Mouse (Mus musculus) gastrocnemius, postnatal 14 days (tissue): ENCODE measurements around the gene Ttll13. TPM values are rescaled to one million over a fixed set of nuclear protein-coding genes. Genes with fewer than 3 reads are reported as not detected.

Experiments used
- DNase-seq: peaks from one replicate; pipeline ENCODE4 v3.0.0; 2021; ENCODE audit warnings: mixed read lengths
- intact Hi-C: fragments of 180-260 bp; cut with DNase I; formaldehyde crosslinking; loops from one replicate; pipeline ENCODE4 v1.15.1; 2025; ENCODE audit warnings: low total_unique reads
- total RNA-seq, 2 experiments: library from RNA; stranded (reverse); gene quantifications; 2 replicates each; pipeline ENCODE4 v1.2.3; 2021

Ttll13 gene
- total RNA-seq, 2 experiments from 2014 or later = 0.20 to 0.33 TPM

DNA sequence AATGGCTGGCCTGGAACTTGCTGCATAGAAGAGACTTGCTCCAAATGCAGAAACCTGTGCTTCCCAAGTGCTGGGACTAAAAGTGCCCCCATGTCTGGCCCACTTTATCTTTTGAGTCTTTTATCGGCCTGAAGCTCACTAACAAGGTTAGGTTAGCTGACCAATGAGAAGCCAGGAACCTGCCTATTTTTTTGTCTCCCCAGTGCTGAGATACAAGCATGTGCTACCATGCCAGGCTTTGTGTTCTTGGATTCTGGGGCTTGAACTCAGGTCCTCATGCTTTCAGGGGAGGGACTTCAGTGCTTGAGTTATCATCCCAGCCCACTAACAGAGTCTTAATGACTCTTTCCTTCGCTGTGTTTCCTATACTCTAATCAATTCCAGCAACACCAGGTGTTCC, 11.5 kb downstream of the Ttll13 start:
- intact Hi-C loops = no loop called here

DNA sequence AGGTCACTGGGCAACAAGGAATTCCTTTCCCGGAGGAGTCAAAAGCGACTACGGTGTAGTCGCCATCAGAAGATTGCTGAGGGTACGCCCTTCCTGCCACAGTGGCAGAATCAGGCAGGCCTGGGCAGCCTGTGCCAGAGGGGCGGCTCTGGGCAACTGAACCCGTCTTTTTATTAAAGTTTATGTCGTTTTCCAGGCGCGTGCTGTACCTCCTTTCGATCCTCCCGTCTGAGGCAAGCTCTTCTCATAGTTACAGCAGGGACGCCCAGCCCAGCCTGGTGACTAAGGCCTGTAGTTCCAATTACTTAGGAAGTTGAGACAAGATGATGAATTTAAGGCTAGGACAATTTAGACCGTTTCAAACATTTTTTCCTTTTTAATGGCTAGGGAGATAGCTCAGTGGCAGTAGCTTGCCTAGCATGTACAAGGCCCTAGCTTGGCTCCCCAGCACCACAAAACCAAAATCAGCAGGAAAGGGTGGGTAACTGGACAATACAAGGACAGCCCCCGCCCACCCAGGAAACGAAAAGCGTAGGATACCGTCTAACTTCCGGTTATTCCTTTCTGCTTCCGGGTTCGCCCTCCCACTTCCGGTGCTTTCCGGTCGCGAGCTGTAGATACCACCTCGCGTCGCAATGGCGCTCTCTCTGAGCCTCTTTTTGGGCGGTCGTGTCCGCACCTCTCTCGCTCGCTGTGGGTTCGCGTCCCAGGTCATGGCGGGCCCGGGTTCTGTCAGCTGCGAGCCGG, 14.6 kb downstream of the Ttll13 start, which contains the start of gene Ngrn:
Gene Ngrn (plus strand): TSS at position 591 of the 747 bp plus-strand sequence.
- DNase-seq = peak; percentile 89
- intact Hi-C loops = no loop called here

More for the DNA sequence above, 11.5 kb downstream of the Ttll13 start:
- no peak for DNase-seq

DNA sequence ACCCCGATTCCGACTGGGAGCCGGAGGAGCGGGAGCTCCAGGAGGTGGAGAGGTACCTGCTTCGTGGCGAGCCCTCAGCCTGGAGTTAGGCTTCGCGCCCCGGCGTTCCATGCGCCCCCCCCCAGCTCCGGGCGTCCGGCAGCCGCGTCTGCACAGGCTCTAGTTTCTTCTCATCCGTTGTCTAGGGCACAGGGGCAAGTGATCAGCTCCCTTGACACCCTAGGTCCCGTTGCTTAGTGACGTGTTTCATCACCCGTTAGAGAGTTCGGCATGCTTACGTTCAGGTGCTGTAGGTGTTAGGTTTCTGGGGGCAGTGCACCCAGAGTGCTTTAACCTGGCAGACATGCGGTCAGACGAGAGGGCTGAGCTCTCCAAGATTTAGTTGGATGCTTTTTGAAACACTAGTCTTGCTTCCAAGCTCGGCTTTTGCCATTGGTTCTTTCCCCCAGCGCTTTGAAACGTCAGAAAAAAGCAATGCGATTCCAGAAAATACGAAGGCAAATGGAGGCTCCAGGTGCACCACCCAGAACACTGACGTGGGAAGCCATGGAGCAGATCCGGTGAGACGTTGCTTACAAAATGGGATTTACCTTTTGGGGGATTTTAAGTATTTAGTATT, 15.3 kb downstream of the Ttll13 start:
- DNase-seq = no peak
- intact Hi-C loops = no loop called here

DNA sequence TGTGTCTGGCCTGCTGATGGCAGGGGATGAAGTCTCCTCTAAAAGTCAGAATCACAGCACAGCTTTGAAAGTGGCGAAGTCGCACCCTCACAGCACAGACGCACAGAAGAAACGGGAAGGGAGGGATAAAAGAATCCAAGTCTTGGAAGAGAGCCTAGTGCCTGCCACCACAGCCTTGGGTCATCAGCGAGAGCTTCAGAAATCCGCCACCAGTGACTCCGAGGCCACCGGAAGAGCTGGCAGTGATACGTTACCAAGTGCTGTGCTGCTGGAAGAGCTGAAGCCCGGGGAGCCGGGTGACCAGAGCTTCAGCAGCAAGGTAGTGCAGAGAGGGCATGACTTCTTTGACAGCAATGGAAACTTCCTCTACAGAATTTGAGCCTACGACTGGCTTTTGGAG, 18.4 kb downstream of the Ttll13 start:
- intact Hi-C loops = no loop called here
- no peak for DNase-seq

DNA sequence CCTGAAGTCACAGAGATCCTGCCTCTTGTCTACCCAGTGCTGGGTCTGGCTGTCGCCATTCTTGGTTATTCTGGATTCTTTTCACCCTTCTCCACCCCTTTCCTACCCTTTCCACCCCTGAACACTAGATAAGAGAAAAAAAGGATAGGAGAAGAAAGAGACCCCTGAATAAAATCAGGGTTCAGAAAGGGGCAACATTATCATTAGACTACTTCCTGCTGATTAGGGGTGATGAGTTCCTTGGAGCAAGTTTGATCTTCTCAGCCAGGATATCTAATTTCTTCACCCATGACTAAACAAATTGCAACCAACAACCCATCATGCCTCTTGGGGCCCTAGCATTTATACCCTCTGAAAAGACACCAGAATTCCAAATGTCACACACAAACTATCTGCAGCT, 21.6 kb downstream of the Ttll13 start:
- intact Hi-C loops = no loop called here
- DNase-seq = no peak

DNA sequence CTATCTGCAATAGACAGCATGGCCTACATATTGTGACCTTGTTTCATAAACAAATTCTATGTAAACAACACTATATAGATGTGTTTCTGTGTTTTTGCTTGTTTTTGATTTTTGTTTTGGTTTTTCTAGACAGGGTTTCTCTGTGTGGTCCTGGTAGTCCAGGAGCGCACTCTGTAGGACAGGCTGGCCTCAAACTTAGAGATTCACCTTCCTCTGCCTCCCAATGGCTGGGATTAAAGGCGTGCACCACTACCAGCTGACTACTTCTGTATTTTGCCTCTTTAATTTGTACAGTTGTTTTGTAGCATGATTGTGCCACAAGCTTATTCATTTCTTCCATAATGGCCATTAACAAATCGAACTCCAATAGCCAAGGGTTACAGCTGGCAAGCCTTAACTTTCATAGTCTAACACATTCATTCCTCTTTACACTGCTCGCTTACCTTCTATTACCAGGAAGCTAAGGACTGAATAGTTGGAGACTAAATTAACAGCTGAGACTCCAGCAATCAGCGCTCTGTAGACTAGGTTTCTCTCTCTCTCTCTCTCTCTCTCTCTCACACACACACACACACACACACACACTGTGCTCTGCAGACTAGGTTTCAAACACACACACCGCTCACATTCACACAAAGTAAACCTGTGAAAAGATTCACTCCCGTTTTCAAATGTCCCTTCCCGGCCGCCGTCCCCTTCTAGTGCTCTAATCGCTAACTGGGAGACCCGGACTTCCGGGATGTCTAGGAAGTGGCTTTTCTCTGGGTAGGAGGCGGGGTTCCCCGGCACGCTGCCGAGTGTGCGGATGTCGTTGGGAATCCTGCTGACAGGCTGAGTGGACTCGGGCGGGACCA, 22.9 kb downstream of the Ttll13 start, which contains the start of gene Vps33b:
Gene Vps33b (plus strand): TSS at position 753 of the 854 bp plus-strand sequence.
- intact Hi-C loops = no loop called here
- DNase-seq = peak; percentile 96

DNA sequence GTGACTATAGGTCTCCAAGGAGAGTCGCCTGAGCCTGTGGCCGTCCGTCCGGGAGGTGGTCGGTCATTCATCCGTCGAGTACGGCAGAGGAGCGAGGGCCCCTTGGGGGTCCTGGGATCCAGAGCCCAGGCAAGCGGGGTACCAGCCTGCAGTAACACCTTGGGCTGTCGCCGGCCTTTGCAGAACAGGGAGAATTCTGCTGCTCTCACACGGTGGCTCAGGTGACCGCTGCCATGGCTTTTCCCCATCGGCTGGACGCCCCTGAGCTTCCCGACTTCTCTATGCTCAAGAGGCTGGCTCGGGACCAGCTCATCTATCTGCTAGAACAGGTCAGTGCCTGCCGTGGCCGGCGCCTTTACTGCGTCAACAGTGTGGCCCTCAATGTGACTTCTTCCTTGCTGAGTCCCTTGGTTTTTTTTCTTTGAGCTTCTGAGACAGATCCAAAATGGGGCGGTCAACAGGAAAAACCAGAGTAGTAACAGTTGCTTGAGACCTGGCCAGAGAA, 23.6 kb downstream of the Ttll13 start:
- peak; percentile 23 for DNase-seq
- intact Hi-C loops = no loop called here

DNA sequence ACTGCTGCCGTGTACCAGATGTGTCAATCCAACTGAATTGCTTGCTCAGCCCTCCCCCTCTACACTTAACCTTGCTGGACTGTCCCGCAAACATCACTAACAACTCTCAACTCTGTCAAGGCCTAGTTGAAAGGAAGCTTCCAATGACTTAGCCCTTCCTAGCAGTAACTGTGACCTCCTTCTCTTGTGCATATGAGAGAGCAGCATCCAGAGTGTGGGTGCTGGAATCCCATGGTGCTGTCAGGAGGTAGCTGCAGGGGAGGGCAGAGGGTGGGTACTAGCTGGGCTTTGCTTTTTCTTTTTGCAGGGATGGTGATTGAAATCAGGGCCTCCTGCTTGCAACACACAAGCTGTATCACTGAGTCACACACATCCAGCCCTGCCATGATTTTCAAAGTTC, 27.3 kb downstream of the Ttll13 start:
- no peak for DNase-seq
- intact Hi-C loops = no loop called here

DNA sequence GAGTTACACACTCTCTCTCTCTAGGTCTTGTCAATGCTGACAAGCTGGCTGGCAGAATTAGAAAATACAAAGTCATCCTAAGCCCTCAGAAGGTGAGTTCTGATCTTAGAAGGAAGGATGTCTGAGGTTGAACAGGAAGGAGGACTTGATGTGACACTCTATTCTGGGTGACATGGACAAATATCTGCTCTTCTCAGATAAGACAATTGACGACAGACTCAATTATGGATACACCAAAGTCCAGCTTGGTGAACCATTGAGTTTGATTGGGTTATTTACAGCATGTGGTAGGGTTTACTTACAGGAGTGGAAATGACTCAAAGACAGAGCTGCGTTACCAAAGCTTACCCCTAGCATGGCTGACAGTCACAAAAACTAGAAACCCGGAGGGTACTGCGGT, 30.2 kb downstream of the Ttll13 start:
- intact Hi-C loops = no loop called here
- no peak for DNase-seq

DNA sequence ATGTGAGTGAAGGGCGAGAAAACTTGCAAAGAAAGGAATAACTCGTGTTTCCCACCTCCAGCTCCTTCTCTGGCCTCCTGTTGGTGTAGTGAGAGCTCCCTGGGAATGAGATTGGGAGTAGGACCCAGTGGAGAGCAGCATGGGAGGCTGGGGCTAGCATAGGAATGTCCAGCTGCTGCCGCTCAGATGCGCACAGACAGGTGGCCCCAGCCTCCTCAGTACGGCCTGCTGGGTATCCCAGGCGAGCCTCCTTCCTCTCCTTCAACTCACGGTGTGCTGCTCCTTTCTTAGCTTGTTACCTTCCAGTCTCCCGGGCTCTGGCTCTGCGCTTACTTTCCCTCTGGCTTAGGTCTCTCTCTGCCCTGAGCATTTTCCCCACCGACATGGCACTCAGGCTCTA, 33.9 kb downstream of the Ttll13 start:
- intact Hi-C loops = no loop called here
- no peak for DNase-seq

DNA sequence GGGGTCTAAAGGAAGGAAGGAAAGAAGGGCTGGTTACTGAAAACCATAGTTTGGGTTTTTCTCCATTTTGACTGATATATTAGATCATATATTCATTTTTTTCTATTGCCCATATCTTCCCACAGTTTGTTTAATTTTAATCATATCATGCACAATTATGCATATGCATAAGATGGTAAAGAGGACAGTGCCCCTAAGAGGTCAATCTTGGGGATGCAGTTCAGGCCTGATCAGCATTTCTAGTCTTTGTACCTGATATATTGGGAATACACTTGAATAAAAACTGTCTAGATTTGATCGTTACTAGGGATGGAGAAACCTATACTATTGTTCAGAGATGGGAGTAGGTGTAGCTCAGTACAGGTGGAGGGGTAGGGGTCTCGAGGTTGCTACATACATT, 34.8 kb downstream of the Ttll13 start:
- no peak for DNase-seq
- intact Hi-C loops = no loop called here

DNA sequence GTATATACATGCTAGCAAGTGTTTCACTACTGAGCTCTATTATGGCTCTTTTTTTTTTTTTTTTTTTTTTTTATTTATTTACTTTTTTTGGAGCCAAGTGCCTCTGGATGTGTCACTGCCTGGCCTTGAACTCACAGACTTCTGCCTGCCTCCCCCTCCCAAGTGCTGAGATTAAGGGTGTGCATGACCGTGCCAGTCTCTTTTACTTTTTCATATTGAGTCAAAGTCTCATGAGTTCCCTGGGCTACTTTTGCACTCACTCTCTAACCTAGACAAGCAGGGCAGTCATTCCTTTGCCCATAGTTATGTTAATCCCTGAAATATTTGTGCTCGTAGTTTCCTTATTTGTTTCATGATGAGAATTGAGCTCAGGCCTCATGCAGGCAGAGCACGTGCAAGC, 35.5 kb downstream of the Ttll13 start:
- DNase-seq = no peak
- intact Hi-C loops = no loop called here

DNA sequence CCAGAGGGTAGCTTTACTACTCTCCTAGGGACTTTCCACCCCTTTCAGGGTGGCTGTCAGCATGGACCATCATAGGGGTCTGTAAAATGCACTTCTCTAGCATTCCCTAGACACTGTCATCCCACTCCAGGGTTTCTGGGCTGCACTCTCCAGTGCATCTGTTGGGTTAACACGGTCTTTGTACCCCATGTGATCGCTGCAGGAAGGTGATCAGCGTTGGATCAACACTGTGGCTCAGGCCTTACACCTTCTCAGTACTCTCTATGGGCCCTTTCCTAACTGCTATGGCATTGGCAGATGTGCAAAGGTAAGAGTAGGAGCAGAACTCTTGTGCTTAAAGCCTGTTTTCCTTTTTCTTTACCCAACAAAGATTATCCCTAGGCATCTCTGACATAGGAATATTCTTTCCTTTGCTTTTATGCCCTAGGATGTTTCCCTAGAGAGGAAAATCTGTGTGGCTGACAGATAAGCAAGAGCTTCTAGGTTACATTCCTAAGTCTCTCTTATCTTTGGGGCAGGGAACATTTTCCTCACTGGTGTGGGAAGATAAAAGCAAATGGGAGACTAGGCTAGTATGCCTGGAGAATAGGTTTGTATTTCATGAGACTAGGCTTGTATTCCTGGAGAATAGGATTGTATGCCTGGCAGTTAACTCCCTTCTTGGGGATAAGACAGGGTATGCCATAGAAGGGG, 37.2 kb downstream of the Ttll13 start:
- DNase-seq = no peak
- intact Hi-C loops = no loop called here

DNA sequence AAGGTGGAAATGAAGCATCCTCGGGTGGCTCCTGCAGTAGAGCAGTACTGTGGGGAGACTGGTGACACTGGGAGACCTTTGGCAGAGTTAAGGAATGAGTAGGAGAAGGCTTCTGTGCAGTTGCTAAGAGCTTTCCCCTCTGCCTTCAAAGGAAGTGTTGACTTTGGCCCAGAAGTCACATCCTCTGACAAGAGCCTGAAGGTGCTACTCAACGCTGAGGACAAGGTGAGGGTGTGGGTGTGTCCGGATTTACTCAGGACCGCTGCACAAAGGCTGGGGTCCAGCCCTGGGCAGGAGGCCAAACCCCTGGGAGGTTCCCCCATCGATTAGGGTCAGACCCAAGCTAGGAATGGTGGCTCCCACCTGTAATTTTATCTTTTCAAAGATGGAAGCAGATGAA, 38.2 kb downstream of the Ttll13 start:
- intact Hi-C loops = no loop called here
- no peak for DNase-seq

DNA sequence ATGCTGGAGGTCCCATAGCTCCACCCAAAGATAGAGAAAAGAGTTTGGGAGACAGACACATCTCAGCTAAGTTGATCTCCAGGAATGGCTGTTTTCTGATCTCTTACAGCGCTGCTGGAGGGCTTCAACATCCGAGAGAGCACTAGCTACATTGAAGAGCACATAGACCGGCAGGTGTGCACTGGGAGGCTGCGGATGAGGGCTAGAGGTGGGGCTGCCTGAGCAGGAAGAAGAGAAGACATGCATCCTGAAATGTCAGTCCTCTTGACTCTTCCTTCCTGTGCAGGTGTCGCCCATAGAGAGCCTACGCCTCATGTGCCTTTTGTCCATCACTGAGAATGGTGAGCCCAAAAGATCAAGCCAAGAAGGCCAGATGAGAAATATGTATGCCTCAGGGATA, 39.5 kb downstream of the Ttll13 start:
- no peak for DNase-seq
- intact Hi-C loops = no loop called here

DNA sequence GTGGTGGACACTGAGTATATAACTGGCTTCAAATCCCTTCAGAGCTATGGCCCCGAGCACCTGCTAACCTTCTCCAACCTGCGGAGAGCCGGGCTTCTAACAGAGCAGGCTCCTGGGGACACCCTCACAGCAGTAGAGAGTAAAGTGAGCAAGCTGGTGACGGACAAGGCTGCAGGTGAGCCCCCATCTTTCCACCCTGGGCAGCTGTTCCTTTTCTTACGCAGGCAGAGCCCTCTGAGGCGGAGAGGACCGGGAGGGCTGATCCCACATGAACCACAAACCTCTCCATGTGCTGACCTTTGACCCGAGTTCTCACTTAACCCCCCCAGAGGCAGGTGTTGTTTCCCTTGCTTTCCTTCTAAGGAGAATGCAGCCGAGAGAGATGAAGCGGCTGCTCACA, 41.6 kb downstream of the Ttll13 start:
- no peak for DNase-seq

DNA sequence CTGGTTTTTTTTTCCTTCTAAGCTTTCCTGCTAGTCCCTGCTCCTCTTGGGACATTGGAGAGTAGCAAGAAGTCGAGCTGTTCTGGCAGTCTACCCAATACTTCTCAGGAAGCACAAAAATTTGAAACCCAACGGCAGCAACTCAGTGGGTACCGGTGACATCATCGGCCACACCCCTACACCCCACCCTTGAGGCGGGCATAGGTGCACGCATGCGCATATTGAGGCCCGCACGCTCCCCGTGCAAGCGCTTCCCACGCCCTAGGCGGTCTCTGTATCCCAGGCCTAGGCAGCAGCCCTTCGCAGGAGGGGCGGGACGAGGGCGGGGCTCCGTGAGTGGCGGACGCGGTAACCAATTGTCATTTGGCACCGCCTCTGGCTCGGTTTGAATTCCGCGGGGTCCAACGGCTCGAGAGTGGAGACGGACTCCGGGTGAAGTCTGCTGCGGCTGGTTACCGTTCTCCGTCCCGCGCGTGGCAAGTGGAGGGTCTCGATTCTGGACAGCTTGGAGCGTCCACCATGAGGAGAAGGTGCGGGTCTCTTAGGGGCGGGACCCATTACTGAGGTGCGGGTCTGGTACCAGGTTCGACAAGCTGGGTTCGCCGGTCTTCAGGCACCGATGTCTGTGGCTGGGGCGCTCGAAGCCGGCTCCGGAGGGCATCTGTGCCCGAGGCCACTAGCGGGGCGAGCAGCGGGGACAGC, 48.0 kb downstream of the Ttll13 start, which contains the start of gene Prc1:
Gene Prc1 (plus strand): TSS at position 389 of the 702 bp plus-strand sequence.
- intact Hi-C loops = no loop called here
- peak; percentile 97 for DNase-seq

More for the DNA sequence above, 41.6 kb downstream of the Ttll13 start:
- intact Hi-C loops = no loop called here

DNA sequence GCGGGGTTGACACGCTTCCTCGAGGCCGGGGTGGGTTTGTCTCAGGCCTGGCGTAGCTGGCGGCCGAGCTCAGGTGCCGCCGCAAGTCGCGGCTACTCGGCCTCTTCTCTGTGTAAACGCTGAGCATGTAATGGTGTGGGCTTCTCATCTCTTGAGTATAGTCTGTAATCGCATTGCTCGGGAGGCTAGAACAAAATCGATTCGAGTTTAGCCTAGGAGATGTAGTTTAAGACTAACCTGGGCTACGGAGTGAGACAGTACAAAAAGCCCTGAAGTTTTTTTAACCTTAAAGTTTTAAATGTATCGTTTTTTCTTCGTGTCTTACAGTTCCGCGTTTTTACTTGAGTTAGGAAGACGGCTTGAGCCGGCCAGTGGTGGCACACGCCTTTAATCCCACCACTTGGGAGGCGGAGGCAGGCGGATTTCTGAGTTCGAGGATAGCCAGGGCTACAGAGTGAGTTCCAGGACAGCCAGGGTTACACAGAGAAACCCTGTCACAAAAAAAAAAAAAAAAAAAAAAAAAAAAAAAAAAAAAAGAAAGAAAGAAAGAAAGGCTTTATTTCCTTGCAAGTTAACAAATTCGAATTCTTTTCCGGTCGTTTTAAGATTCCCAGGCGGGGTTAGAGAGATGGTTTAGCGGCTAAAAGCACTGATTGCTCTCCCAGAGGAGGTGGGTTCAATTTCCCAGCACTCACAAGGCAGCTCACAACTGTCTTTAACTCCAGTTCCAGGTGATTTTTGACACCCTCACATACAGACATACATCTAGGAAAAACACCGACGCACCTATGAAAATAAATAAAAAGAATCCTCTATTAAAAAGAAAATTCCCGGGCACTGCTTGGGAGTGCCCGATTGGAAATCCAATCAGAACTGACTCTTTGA, 48.8 kb downstream of the Ttll13 start:
- DNase-seq = no peak
- intact Hi-C loops = no loop called here
